Mouse (Mus musculus) heart, adult 2 months (tissue): ENCODE measurements around the gene Eefsec. TPM values are rescaled to one million over a fixed set of nuclear protein-coding genes. Genes with fewer than 3 reads are reported as not detected.

Experiments
- DNase-seq, 2 experiments: peaks; one replicate each; pipeline ENCODE4 v3.0.0; 2021
- H3K27ac ChIP-seq: fragments of 200-600 bp; 2 replicates; pipeline ENCODE4 v1.8.1; 2022
- H3K27me3 ChIP-seq: fragments of 200-500 bp; 2 replicates; pipeline ENCODE4 v1.6.1; 2012; ENCODE audit warnings: mild to moderate bottlenecking, low read length, inconsistent platforms, mixed read lengths; ENCODE audit not compliant: control insufficient read depth, insufficient read depth
- H3K36me3 ChIP-seq: fragments of 200-500 bp; 2 replicates; pipeline ENCODE4 v1.6.1; 2012; ENCODE audit warnings: low read length, inconsistent platforms; ENCODE audit not compliant: control insufficient read depth, insufficient read depth
- H3K4me1 ChIP-seq: fragments of 200-500 bp; 2 replicates; pipeline ENCODE4 v1.6.1; 2011; ENCODE audit warnings: low read length; ENCODE audit not compliant: control insufficient read depth, insufficient read depth
- H3K4me3 ChIP-seq: fragments of 200-600 bp; 2 replicates; pipeline ENCODE4 v1.8.1; 2022
- H3K79me2 ChIP-seq: fragments of 200-500 bp; replicated peaks from 2 replicates; pipeline ENCODE4 v1.6.1; 2012; ENCODE audit warnings: mild to moderate bottlenecking, inconsistent platforms, low read length, moderate library complexity, mixed read lengths; ENCODE audit not compliant: control insufficient read depth, insufficient read depth
- H3K9ac ChIP-seq: fragments of 200-500 bp; 2 replicates; pipeline ENCODE4 v1.6.1; 2012; ENCODE audit warnings: low read depth, mild to moderate bottlenecking, control low read depth, inconsistent platforms, low read length, mixed read lengths
- CTCF ChIP-seq: fragments of 200-600 bp; IDR thresholded peaks from 2 replicates; pipeline ENCODE4 v1.8.1; 2022; ENCODE audit warnings: antibody characterized with exemption, mild to moderate bottlenecking, moderate library complexity
- EP300 ChIP-seq: fragments of 200-500 bp; IDR thresholded peaks from 2 replicates; pipeline ENCODE4 v1.6.1; 2011; ENCODE audit warnings: low read depth, low read length, control low read depth; ENCODE audit not compliant: insufficient read depth
- POLR2A ChIP-seq: fragments of 200-500 bp; IDR thresholded peaks from 2 replicates; pipeline ENCODE4 v1.6.1; 2011; ENCODE audit warnings: mild to moderate bottlenecking, low read depth, low read length, control low read depth; ENCODE audit not compliant: insufficient read depth
- WGBS: fragments of 180-500 bp; shearing (Covaris S2); methylation state at CpG from one replicate; pipeline ENCODE4 v1.1.7; 2018; 5-methylcytosine and 5-hydroxymethylcytosine counted together
- intact Hi-C: fragments of 180-260 bp; cut with DNase I; formaldehyde crosslinking; loops from one replicate; pipeline ENCODE4 v1.15.1; 2025
- polyA plus RNA-seq: library from polyadenylated mRNA; depleted of rRNA; stranded (reverse); fragments of >200 nt; gene quantifications from 2 replicates; pipeline ENCODE4 v1.2.3, GENCODE M21; 2012
- total RNA-seq, 2 experiments: library from RNA; stranded (reverse); gene quantifications; 2 replicates each; pipeline ENCODE4 v1.2.3; 2021

Eefsec gene
- total and polyA plus RNA-seq, 3 experiments, result 6.2 to 8.9 (median 6.6) TPM

GRCm38 (mm10) chr6:88260645-88261044 is 185.7 kb downstream of the Eefsec start:
- Histone ChIP-seq H3K27ac (no peak overlapping the region), H3K4me3 (no peak overlapping the region), H3K9ac (no peak overlapping the region), H3K4me1 (no peaks in the 10 kb centered on the region), H3K27me3 (no peaks in the 10 kb centered on the region), H3K79me2 (no peaks in the 10 kb centered on the region), H3K36me3 (no peaks in the 10 kb centered on the region)
- intact Hi-C loops, result no loop called here
- WGBS, result 90% methylated on average over 3 of the region's 3 CpGs
- TF ChIP-seq EP300, result no peak
- no peak for TF ChIP-seq CTCF
- no peak for TF ChIP-seq POLR2A
- no peak for DNase-seq

DNA sequence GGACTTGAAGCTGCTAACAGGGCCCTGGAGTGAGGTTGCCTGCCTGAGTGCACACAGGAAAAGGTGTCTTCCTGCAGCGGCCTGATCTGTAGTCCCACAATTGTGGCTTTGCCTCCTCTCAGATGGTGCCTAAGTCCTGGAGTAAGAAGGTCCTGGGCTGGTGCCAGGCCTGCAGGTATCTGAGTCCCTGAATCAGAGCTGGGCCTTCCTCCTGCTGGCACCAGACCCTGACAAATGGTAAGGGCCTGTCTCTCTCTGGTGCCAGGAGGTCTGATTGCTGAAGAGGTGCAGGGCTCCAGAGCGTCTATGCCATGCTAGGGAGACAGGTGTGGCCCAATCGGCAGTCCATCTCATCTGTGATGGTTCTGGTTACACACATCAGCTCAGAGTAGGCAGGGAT is 186.7 kb downstream of the Eefsec start:
- H3K9ac ChIP-seq, result no peak overlapping the region
- no peaks in the 10 kb centered on the region for H3K36me3 ChIP-seq
- H3K4me3 ChIP-seq, result no peak overlapping the region
- H3K79me2 ChIP-seq, result no peaks in the 10 kb centered on the region
- H3K27ac ChIP-seq, result no peak overlapping the region
- no peak for DNase-seq
- no peaks in the 10 kb centered on the region for H3K4me1 ChIP-seq
- 83% methylated on average over 3 of the region's 3 CpGs for WGBS
- intact Hi-C loops, result no loop called here
- no peaks in the 10 kb centered on the region for H3K27me3 ChIP-seq
- TF ChIP-seq POLR2A (no peak), EP300 (no peak), CTCF (no peak)

DNA sequence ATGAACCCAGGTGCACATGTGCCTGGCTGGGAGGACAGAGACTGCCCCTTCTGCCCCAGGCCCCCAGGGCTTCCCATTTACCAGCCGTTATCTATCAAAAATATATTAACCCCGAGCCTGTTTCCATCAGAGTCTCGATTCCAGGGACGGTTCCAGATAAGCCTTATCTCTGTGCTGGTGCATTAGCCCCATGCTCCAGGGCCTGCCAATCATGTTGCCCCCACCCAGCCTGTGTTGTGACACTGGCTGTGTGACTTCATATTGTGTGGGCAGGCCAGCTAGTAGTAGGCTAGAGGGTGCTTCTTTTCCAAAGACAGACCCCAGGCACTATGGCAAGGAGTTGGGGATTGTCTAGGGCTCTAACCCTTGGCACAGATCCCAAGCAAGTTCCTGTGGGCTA is 190.9 kb downstream of the Eefsec start:
- WGBS, result 56% methylated on average over 4 of the region's 4 CpGs
- H3K79me2 ChIP-seq, result no peaks in the 10 kb centered on the region
- H3K27me3 ChIP-seq, result no peaks in the 10 kb centered on the region
- H3K4me1 ChIP-seq, result no peaks in the 10 kb centered on the region
- H3K36me3 ChIP-seq, result no peaks in the 10 kb centered on the region
- intact Hi-C loops, result no loop called here
- TF ChIP-seq CTCF, result no peak
- TF ChIP-seq EP300, result no peak
- TF ChIP-seq POLR2A, result no peak
- H3K27ac ChIP-seq, result no peak overlapping the region
- no peak overlapping the region for H3K9ac ChIP-seq
- no peak for DNase-seq
- no peak overlapping the region for H3K4me3 ChIP-seq

GRCm38 (mm10) chr6:88254082-88254481 is 192.3 kb downstream of the Eefsec start:
- Histone ChIP-seq H3K4me1 (no peaks in the 10 kb centered on the region), H3K36me3 (no peaks in the 10 kb centered on the region), H3K27ac (no peak overlapping the region), H3K9ac (no peak overlapping the region), H3K27me3 (no peaks in the 10 kb centered on the region), H3K79me2 (no peaks in the 10 kb centered on the region), H3K4me3 (no peak overlapping the region)
- TF ChIP-seq CTCF, result no peak
- TF ChIP-seq EP300, result no peak
- TF ChIP-seq POLR2A, result no peak
- WGBS, result 57% methylated on average over 6 of the region's 6 CpGs
- intact Hi-C loops, result no loop called here
- DNase-seq, result no peak

DNA sequence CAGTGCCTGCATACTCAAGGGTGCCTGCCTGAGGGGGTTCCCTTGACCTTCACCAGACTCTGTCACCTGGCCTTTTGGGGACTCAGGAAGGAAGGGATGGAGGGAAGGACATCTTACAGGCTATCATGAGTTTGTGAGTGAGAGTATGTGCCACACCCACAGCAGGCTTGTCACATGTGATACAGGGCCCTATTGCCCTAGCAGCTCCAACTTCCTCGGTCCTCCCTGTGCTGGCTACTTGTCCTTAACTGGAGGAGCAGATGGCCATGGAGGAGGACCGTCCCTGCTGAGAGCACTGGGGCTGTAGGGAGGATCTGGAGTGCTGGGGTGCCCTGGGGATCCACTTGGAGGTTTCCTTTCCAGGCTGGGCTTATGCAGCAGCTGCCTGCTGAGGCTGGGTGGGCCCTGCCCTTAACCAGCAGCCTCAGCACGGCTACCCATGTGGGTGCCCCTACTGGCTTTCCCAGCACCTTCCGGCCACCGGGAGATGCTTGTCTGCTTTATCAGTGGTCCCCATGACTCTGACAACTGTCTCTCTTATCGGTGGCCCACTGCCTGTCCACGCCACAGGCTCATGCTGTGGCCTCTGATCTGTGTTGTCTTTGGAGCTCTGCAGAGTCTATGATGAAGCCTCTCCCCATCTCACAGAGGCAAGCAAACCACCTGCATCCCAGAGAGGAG is 194.4 kb downstream of the Eefsec start:
- WGBS, result 67% methylated on average over 7 of the region's 7 CpGs
- intact Hi-C loops, result no loop called here
- Histone ChIP-seq H3K36me3 (no peaks in the 10 kb centered on the region), H3K79me2 (no peaks in the 10 kb centered on the region), H3K4me3 (no peak overlapping the region), H3K9ac (no peak overlapping the region), H3K4me1 (no peaks in the 10 kb centered on the region), H3K27me3 (no peaks in the 10 kb centered on the region), H3K27ac (no peak overlapping the region)
- TF ChIP-seq EP300 (no peak), CTCF (no peak), POLR2A (no peak)
- DNase-seq, result no peak

DNA sequence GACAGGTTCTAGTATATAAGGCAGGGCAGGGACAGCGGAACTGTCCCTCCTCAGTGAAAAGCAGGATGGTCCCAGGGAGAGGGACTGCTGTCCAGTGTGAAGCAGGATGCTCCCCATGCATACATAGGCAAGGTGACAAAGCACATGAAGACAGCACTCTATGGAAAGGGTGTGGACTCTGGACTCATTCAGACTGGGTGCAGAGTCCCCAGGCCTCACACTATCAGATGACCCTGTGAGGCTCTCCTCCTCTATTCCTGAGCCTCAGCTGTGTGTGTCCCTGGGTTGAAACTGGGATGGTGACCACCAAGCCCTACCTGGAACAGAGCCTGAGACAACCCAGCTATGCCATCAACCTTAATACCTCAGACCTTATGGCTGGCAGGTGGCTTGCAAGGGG is 194.9 kb downstream of the Eefsec start:
- TF ChIP-seq EP300, result no peak
- no peak for TF ChIP-seq POLR2A
- TF ChIP-seq CTCF, result no peak
- H3K27me3 ChIP-seq, result no peaks in the 10 kb centered on the region
- H3K4me3 ChIP-seq, result no peak overlapping the region
- no peaks in the 10 kb centered on the region for H3K79me2 ChIP-seq
- no peaks in the 10 kb centered on the region for H3K4me1 ChIP-seq
- no peak for DNase-seq
- H3K27ac ChIP-seq, result no peak overlapping the region
- H3K36me3 ChIP-seq, result no peaks in the 10 kb centered on the region
- intact Hi-C loops, result no loop called here
- WGBS, result 100% methylated on average over 1 of the region's 1 CpGs
- no peak overlapping the region for H3K9ac ChIP-seq
